Mouse (Mus musculus): ENCODE results near the gene Gm10260. TPM values are rescaled to one million over a fixed set of nuclear protein-coding genes. Genes with fewer than 3 reads are reported as not detected.

The Gm10260 gene
- total and polyA plus RNA-seq, 3 experiments = 409 to 4,123 (median 3,111) TPM

DNA sequence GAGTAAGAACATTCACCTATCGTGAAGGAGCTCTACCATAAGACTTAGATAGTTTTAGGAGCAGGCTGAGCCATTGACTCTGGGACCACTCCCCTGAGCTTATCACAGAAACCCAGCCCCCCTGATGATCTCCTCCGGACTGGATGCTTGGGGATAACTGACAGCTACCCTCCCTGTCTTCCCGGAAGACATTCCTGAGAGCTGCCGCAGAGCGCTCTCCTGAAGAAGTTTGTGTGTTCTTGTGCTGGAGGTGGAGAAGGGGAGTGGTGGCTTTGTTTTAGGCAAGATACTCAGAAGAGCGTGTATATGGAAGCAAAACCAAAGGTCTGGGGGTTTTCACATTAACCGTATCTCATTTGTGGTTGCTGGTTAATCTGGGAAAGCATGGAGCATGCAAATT is 21.6 kb upstream of the Gm10260 start:
- DNase-seq (ENCODE audit: low read depth, low spot score) = no peak
- H3K9ac ChIP-seq (ENCODE audit: control insufficient read depth, low read depth, low read length, poor library complexity, severe bottlenecking) = no peak overlapping the region
- H3K4me1 ChIP-seq (ENCODE audit: control insufficient read depth in 1 of 2, insufficient read depth in 2 of 2, low read length in 2 of 2) = no peaks in the 10 kb centered on the region
- no peaks in the 10 kb centered on the region for H3K27me3 ChIP-seq (ENCODE audit: control insufficient read depth in 1 of 2, insufficient read depth in 2 of 2, low read length in 2 of 2)
- TF ChIP-seq NELFE (IDR thresholded peaks at IDR 0.05; ENCODE audit: low read depth, low read length) (no peak), ZNF384 (IDR thresholded peaks at IDR 0.05; ENCODE audit: low read depth, low read length) (no peak), EP300 (IDR thresholded peaks at IDR 0.05; ENCODE audit: low read depth in 1 of 2, low read length in 2 of 2) (no peak), POLR2A (IDR thresholded peaks at IDR 0.05; ENCODE audit: control insufficient read depth in 1 of 2, insufficient read depth in 1 of 2, low read depth in 1 of 2, low read length in 2 of 2, poor library complexity in 1 of 2) (no peak), MAFK (IDR thresholded peaks at IDR 0.05; ENCODE audit: borderline replicate concordance, low read depth, low read length) (no peak), HCFC1 (IDR thresholded peaks at IDR 0.05; ENCODE audit: low read depth, low read length) (no peak), TBP (IDR thresholded peaks at IDR 0.05; ENCODE audit: low read depth, low read length) (no peak), JUND (IDR thresholded peaks at IDR 0.05; ENCODE audit: low read depth, low read length) (no peak), TAL1 (IDR thresholded peaks at IDR 0.05; ENCODE audit: low read length) (no peak), E2F4 (IDR thresholded peaks at IDR 0.05; ENCODE audit: borderline replicate concordance, low read depth, low read length) (no peak), MAX (IDR thresholded peaks at IDR 0.05; ENCODE audit: low read length) (no peak)
- no peak overlapping the region for H3K4me3 ChIP-seq (ENCODE audit: control insufficient read depth in 1 of 2, insufficient read depth in 1 of 2, low read depth in 2 of 2, low read length in 2 of 2)
- no peaks in the 10 kb centered on the region for H3K9me3 ChIP-seq (replicated peaks; ENCODE audit: insufficient read depth, low read length)
- no peak overlapping the region for H3K27ac ChIP-seq (ENCODE audit: control insufficient read depth, low read depth, low read length)
- H3K79me2 ChIP-seq (ENCODE audit: control insufficient read depth, insufficient read depth, low read length, poor library complexity) = no peaks in the 10 kb centered on the region
- no peaks in the 10 kb centered on the region for H3K36me3 ChIP-seq (ENCODE audit: control insufficient read depth in 1 of 2, insufficient read depth in 2 of 2, low read length in 2 of 2)

GRCm38 (mm10) chr13:97781637-97782036 is 21.2 kb upstream of the Gm10260 start:
- H3K27me3 ChIP-seq (ENCODE audit: control insufficient read depth in 1 of 2, insufficient read depth in 2 of 2, low read length in 2 of 2) = no peaks in the 10 kb centered on the region
- no peak overlapping the region for H3K4me3 ChIP-seq (ENCODE audit: control insufficient read depth in 1 of 2, insufficient read depth in 1 of 2, low read depth in 2 of 2, low read length in 2 of 2)
- no peak for TF ChIP-seq GATA1 (IDR thresholded peaks at IDR 0.05; ENCODE audit: low read depth, low read length)
- TF ChIP-seq NELFE (IDR thresholded peaks at IDR 0.05; ENCODE audit: low read depth, low read length) = no peak
- H3K36me3 ChIP-seq (ENCODE audit: control insufficient read depth in 1 of 2, insufficient read depth in 2 of 2, low read length in 2 of 2) = no peaks in the 10 kb centered on the region
- H3K27ac ChIP-seq (ENCODE audit: control insufficient read depth, low read depth, low read length) = no peak overlapping the region
- no peak for DNase-seq (ENCODE audit: low read depth, low spot score)
- no peak overlapping the region for H3K9ac ChIP-seq (ENCODE audit: control insufficient read depth, low read depth, low read length, poor library complexity, severe bottlenecking)
- H3K79me2 ChIP-seq (ENCODE audit: control insufficient read depth, insufficient read depth, low read length, poor library complexity) = no peaks in the 10 kb centered on the region
- no peaks in the 10 kb centered on the region for H3K9me3 ChIP-seq (replicated peaks; ENCODE audit: insufficient read depth, low read length)
- H3K4me1 ChIP-seq (ENCODE audit: control insufficient read depth in 1 of 2, insufficient read depth in 2 of 2, low read length in 2 of 2) = no peaks in the 10 kb centered on the region

DNA sequence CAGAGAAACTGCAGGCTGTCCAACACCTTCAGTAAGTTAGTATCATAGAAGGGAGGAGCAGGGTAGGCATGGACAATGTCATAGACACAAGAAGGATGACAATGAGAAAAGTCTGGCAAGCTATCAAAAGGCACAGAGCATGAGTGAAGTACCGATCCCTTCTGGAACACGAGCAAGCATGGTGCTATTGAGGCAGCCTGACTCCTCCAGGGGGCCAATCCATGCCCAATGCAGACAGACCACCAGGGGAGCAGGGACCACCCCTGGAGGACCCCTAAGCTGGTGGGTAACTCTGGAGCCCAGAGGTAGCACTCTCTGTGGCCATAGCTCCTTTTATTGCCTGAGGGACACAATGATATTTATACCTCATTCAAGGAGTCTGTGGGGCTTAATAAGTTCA is 20.1 kb upstream of the Gm10260 start:
- no peaks in the 10 kb centered on the region for H3K27me3 ChIP-seq (ENCODE audit: control insufficient read depth in 1 of 2, insufficient read depth in 2 of 2, low read length in 2 of 2)
- no peak overlapping the region for H3K27ac ChIP-seq (ENCODE audit: control insufficient read depth, low read depth, low read length)
- H3K4me1 ChIP-seq (ENCODE audit: control insufficient read depth in 1 of 2, insufficient read depth in 2 of 2, low read length in 2 of 2) = no peaks in the 10 kb centered on the region
- H3K4me3 ChIP-seq (ENCODE audit: control insufficient read depth in 1 of 2, insufficient read depth in 1 of 2, low read depth in 2 of 2, low read length in 2 of 2) = no peak overlapping the region
- DNase-seq (ENCODE audit: low read depth, low spot score) = no peak
- H3K9ac ChIP-seq (ENCODE audit: control insufficient read depth, low read depth, low read length, poor library complexity, severe bottlenecking) = no peak overlapping the region
- H3K79me2 ChIP-seq (ENCODE audit: control insufficient read depth, insufficient read depth, low read length, poor library complexity) = no peaks in the 10 kb centered on the region
- H3K36me3 ChIP-seq (ENCODE audit: control insufficient read depth in 1 of 2, insufficient read depth in 2 of 2, low read length in 2 of 2) = no peaks in the 10 kb centered on the region
- no peaks in the 10 kb centered on the region for H3K9me3 ChIP-seq (replicated peaks; ENCODE audit: insufficient read depth, low read length)
- no peak for TF ChIP-seq MYB (IDR thresholded peaks at IDR 0.05; ENCODE audit: low read depth, low read length)
- TF ChIP-seq POLR2AphosphoS5 (IDR thresholded peaks at IDR 0.05; ENCODE audit: borderline replicate concordance, low read depth, low read length) = no peak
- no peak for TF ChIP-seq HCFC1 (IDR thresholded peaks at IDR 0.05; ENCODE audit: low read depth, low read length)
- TF ChIP-seq MAX (IDR thresholded peaks at IDR 0.05; ENCODE audit: low read length) = no peak
- no peak for TF ChIP-seq E2F4 (IDR thresholded peaks at IDR 0.05; ENCODE audit: borderline replicate concordance, low read depth, low read length)
- TF ChIP-seq RCOR1 (IDR thresholded peaks at IDR 0.05; ENCODE audit: low read depth, low read length) = no peak
- TF ChIP-seq UBTF (IDR thresholded peaks at IDR 0.05; ENCODE audit: borderline replicate concordance, insufficient read depth, low read depth, low read length) = no peak
- TF ChIP-seq BHLHE40 (IDR thresholded peaks at IDR 0.05; ENCODE audit: borderline replicate concordance, low read depth, low read length) = no peak
- TF ChIP-seq ETS1 (IDR thresholded peaks at IDR 0.05; ENCODE audit: low read depth, low read length) = no peak
- no peak for TF ChIP-seq JUND (IDR thresholded peaks at IDR 0.05; ENCODE audit: low read depth, low read length)
- no peak for TF ChIP-seq TBP (IDR thresholded peaks at IDR 0.05; ENCODE audit: low read depth, low read length)
- no peak for TF ChIP-seq ZKSCAN1 (IDR thresholded peaks at IDR 0.05; ENCODE audit: low read depth, low read length)
- no peak for TF ChIP-seq ZNF384 (IDR thresholded peaks at IDR 0.05; ENCODE audit: low read depth, low read length)
- no peak for TF ChIP-seq EP300 (IDR thresholded peaks at IDR 0.05; ENCODE audit: low read depth in 1 of 2, low read length in 2 of 2)
- TF ChIP-seq USF1 (IDR thresholded peaks at IDR 0.05; ENCODE audit: low read depth, low read length) = no peak
